Mouse (Mus musculus) embryonic fibroblast, embryonic 13.5 days (primary cell): ENCODE results near the gene Gng8.
A peak's percentile ranks its signal among the peaks of the same experiment; 100 is the strongest.

Source experiments
- CTCF ChIP-seq: IDR thresholded peaks from 2 replicates; pipeline ENCODE4 v1.5.1; 2011; ENCODE audit warnings: mild to moderate bottlenecking, control low read depth, low read length, moderate library complexity, borderline replicate concordance; ENCODE audit not compliant: insufficient read depth
- POLR2A ChIP-seq: IDR thresholded peaks from 2 replicates; pipeline ENCODE4 v1.6.1; 2011; ENCODE audit warnings: low read depth, mild to moderate bottlenecking, control low read depth, low read length, moderate library complexity

DNA sequence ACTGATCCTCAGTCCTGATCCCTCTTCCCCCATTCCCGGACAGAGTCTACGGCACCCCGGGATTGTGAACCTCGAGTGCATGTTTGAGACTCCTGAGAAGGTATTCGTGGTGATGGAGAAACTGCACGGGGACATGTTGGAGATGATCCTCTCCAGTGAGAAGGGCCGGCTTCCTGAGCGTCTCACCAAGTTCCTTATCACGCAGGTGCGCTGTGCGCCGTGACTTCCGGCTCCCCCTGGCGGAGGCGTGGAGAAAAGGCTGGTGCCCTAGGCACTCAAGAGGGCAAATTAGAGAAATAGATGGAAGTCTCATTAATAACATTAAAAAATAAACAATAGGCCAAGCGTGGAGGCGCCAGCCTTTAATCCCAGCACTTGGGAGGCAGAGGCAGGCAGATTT, 33.2 kb upstream of the Gng8 start:
- peak; percentile 78 for TF ChIP-seq CTCF
- TF ChIP-seq POLR2A = no peak
